Mouse (Mus musculus) embryonic stem cell, embryonic (primary cell): ENCODE data around the gene Midn.

Source experiments
- CTCF ChIA-PET, 4 experiments: fragments of 300-600 bp in 2 of 4; fragments of 350-600 bp in 2 of 4; sonication (Branson Sonifier 250); formaldehyde crosslinking; loops; one replicate each; lab custom pipeline; 2022; ENCODE audit warnings: inconsistent platforms in 2 of 4; lab: Charles Lee
- POLR2A ChIA-PET, 4 experiments: fragments of 300-600 bp in 2 of 4; fragments of 350-600 bp in 2 of 4; sonication (Branson Sonifier 250); formaldehyde crosslinking; loops; one replicate each; lab custom pipeline; 2022; ENCODE audit warnings: antibody characterized with exemption in 4 of 4, inconsistent platforms in 1 of 4; lab: Charles Lee

Midn gene

DNA sequence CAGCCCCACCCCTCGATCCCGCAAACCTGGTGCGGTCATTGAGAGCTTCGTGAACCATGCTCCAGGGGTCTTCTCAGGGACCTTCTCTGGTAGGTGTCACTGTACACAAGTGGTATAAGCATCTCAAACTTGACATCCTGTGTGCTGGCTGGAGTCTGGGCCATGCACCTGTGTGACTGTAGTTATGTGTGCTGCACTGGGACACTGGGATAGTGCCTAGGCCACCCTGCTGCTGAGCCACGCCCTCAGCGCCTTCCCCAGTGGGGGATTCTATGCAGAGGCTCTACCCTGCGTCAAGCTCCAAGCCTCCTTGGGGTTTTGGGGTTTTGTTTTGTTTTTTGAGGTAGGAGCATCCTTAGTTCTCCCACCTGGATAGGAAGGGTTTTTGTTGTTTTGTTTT is 6.3 kb downstream of the Midn start:
- ChIA-PET CTCF (interaction anchor here in 3 of 4 experiments (0.9 to 1.4 kb wide), 4 partner anchors 10 to 219 kb away, joined by 4 to 20 read pairs (median 5); no protein-coding TSS in a partner anchor), POLR2A (interaction anchor here (0.5 to 12.6 kb wide), 17 partner anchors 8 to 483 kb away, joined by 3 to 321 read pairs (median 3); partner anchors contain the start of genes 1600002K03Rik (in 2 of the 4), Cirbp (in 2 of the 4), Tmem259 (in 2 of the 4) and Med16 (in 1 of the 4))

DNA sequence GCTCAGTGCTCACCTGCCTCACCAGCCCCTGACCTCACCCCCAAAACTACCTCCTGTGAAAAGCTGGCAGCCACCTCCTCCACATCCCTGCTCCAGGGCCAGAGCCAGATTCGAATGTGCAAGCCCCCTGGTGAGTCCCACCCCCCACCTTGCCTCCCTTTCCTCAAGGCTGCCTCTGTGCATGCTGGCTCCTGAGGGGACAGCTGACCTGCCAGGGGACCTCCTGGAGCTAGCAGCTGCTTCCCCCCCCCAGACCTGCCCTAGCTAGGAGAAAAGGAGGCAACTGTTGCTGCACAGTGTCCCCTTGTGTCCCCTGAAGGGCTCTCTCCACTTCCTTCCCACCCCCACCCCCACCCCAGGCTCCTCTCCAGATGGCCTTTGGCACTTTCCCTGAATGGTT is 7.2 kb downstream of the Midn start:
- POLR2A ChIA-PET = interaction anchor here (0.6 to 12.6 kb wide), 12 partner anchors 6 to 301 kb away, joined by 3 to 321 read pairs (median 4); partner anchors contain the start of genes 1600002K03Rik (in 2 of the 4), Cirbp (in 2 of the 4), Midn (in 1 of the 4) and Ptbp1 (in 1 of the 4)
- CTCF ChIA-PET = interaction anchor here in 3 of 4 experiments (0.6 to 1.5 kb wide), 6 partner anchors 9 to 375 kb away, joined by 3 to 6 read pairs (median 4); no protein-coding TSS in a partner anchor

DNA sequence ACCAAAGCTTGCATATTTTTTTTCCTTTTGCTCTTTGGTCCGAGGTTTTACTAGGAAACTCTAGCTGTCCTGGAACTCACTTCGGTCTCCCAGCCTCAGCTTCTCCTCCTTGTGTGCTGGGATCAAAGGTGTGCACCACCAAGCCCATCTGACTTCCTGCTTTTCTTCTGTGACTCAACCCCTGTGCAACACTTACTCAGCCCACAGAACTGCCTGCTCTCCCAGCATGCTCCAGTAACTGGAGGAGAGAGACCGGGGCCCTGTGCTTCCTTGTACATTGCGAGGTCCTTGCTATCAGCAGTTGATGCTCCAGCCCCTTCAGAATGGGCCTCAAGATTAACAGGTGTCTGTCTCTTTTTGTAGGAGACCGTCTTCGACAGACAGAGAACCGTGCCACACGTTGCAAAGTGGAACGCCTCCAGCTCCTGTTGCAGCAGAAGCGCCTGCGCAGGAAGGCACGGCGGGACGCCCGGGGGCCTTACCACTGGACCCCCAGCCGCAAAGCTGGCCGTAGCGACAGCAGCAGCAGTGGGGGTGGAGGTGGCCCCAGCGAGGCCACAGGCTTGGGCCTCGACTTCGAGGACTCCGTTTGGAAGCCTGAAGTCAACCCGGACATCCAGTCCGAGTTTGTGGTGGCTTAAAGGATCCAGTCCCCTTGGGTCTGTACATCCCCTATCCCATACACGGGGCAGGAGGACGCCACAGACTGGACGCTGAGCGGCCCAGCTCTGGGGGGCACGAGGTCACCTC is 8.1 kb downstream of the Midn start:
- CTCF ChIA-PET = interaction anchor here in 2 of 4 experiments (0.6 to 1.5 kb wide), 5 partner anchors 8 to 601 kb away, joined by 3 to 6 read pairs (median 5); no protein-coding TSS in a partner anchor
- POLR2A ChIA-PET = interaction anchor here (0.6 to 12.6 kb wide), 18 partner anchors 7 to 302 kb away, joined by 3 to 321 read pairs (median 4); partner anchors contain the start of genes 1600002K03Rik (in 2 of the 4), Cirbp (in 2 of the 4), Midn (in 1 of the 4) and Ptbp1 (in 1 of the 4)

DNA sequence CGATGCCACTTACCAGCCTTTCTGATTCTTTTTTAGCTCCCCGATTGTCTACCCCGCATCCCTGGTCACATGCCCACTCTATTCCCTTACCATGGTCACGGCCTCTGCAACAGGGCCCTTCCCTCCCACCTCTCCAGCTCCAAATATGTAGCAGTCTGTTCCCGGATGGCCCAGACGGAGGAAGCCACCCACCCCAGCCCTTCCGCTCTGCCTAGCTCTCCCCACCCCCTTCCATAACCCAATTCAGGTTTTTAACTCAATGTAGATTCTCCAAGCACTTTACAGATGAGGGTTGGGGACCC is 8.6 kb downstream of the Midn start:
- ChIA-PET CTCF (interaction anchor here in 2 of 4 experiments (0.6 to 1.5 kb wide), 5 partner anchors 8 to 95 kb away, joined by 4 to 6 read pairs (median 5); no protein-coding TSS in a partner anchor), POLR2A (interaction anchor here (0.6 to 12.6 kb wide), 17 partner anchors 8 to 303 kb away, joined by 3 to 321 read pairs (median 4); partner anchors contain the start of genes 1600002K03Rik (in 2 of the 4), Cirbp (in 2 of the 4), Midn (in 1 of the 4) and Ptbp1 (in 1 of the 4))

DNA sequence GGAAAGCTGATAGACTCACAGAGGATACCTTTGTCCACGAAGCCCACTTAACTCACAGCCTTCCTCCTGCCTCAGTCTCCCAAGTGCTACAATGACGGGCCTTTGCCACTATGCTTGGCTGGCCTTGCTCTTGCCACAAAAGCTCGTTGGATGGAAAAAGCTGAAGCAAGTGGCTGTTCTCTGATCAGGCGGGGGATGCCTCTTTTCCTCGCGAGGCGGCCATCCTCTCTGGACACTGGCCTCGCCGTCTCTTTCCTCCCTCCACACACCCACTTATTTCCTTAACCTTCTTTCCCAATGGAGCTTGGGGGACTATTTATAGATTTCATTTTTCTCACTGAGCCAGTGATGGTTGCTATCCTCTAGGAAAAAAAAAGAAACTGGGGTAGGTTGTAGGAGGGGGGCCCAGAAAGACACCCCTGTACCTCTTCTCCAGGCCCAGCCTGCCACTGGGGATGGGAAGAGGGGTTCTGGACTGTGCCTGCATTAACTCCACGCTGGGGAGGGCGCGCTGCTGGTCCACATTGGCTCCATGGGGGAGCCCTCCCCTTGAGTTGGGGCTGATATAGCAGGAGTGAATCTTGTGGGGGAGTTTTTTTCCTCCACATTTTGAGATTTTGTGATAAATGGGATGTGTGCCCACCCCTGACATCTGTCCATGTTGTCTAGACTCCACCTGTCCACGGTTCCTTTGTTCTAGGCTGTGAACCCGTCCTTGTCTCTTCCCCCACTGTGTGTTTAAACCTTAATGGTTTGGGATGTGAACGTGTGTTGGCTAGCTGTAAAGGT is 9.3 kb downstream of the Midn start:
- CTCF ChIA-PET = interaction anchor here in 3 of 4 experiments (0.6 to 1.3 kb wide), 4 partner anchors 10 to 94 kb away, joined by 4 to 5 read pairs (median 4); no protein-coding TSS in a partner anchor
- POLR2A ChIA-PET = interaction anchor here (0.7 to 16.3 kb wide), 25 partner anchors 6 to 299 kb away, joined by 3 to 321 read pairs (median 6); partner anchors contain the start of genes 1600002K03Rik (in 2 of the 4), Cirbp (in 2 of the 4), Midn (in 2 of the 4) and Cbarp (in 1 of the 4)

DNA sequence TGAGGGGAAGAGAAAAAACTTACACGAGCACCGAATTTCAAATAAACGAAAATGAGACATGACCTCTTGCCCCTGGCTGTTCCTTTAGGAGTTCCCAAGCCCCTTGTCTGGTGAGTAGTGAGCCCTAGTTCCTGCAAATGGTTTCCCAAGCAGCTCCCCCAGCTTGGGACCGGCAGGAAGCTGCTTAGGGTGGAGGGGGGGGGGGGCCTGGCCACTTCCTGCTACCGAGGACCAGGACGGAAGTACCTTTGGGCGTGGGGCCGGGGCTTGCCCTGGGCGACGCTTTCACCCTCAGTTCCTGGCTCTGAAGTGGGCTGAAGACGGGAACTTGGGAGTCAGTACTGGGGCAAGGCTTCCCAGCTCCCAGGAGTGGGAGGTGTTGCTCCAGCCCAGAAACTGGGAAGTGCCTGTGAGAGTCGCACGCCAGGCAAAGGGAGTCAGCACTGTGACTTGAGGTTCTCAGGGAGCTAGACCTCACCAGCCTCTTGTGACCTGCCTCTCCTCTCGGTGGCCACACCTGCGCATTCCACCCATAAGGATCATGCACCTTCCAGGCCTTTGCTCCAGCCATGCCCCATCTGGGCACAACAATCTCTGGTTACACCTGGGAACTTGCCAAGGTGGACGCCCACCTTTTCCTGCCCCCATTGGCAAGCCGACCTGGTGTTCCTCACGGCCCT is 10.4 kb downstream of the Midn start:
- CTCF ChIA-PET = interaction anchor here in 3 of 4 experiments (0.6 to 3.5 kb wide), 14 partner anchors 9 to 510 kb away, joined by 3 to 19 read pairs (median 4); partner anchors contain the start of genes Stk11 (in 1 of the 3) and Tmem259 (in 1 of the 3)
- POLR2A ChIA-PET = interaction anchor here (0.6 to 16.3 kb wide), 44 partner anchors 7 to 304 kb away, joined by 3 to 321 read pairs (median 6); partner anchors contain the start of genes 1600002K03Rik (in 3 of the 4), Dazap1 (in 2 of the 4), Gamt (in 2 of the 4) and Midn (in 2 of the 4)

DNA sequence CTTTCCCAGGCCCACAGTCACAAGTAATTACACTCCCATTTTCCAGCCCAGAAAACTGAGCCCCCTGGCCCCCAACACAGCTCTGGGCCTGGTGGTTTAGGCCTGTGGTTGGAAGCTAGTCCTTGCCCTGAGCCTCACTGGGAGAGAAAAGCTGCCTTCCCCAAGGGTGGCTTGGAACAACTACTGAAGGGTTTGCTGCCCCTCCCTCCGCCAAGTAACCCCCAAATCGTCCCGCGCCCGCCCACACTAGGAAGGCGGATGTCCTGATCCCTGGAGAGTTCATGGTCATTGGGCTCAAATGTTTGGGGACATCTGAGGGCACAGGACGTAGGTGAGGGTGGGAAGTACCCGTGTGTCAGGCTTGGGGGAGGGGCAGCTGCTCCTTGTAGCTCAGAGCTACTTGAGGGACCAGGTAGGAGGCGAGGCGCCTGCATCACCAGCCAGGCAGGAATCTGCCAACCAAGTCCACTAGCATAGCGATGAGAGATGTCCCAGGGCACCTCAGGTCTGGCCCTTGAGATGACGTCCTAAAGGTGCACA is 11.0 kb downstream of the Midn start:
- POLR2A ChIA-PET = interaction anchor here (0.6 to 16.3 kb wide), 80 partner anchors 8 to 545 kb away, joined by 3 to 321 read pairs (median 4); partner anchors contain the start of genes 1600002K03Rik (in 3 of the 4), Med16 (in 3 of the 4), Midn (in 3 of the 4) and Tmem259 (in 3 of the 4)
- CTCF ChIA-PET = interaction anchor here in 3 of 4 experiments (0.5 to 3.5 kb wide), 28 partner anchors 8 to 499 kb away, joined by 3 to 19 read pairs (median 4); partner anchors contain the start of genes Stk11 (in 1 of the 3), Tmem259 (in 1 of the 3) and Wdr18 (in 1 of the 3)

DNA sequence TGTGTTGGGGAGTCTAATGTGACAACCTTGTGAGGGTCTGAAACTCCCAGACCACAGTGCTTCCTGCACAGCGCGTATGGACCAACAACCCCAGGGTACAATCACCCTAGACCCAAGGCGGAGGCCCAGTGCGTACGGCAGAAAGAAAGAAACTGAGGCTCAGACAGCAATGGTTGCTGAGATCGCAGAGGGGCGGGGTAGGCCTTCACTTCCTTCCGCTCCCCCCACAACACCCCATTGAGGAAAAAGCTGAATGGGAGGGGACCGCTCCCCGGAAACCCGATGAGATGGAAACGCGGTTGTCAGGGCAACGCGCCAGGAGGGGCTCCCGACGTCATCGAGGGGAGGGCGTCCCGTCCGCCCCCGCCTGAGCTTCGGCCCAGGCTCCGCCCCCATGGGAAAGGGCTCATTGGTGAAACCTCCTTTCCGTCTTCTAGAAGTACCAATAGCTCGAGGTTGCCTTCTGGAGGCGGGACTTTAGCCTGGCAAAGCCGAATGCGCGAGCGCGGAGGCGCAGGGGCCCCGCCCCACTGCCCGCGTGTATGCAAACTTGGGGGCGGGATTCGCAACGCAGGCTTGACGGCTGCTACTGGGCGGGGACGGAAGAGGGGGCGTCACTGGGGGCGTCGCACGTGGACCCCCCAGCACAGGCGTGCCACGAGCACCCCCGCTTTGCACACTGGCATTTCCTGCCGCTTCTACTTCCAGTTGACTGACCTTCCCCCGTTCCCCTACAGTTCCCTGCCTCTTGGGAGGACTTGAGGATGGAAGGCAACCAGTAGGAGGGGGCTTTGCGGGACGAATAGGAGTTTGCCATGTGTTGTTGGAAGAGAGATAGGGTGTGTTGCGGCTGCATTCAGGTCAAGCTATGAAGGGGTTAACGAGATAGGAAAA is 11.7 kb downstream of the Midn start:
- POLR2A ChIA-PET = interaction anchor here (0.6 to 16.3 kb wide), 79 partner anchors 8 to 544 kb away, joined by 3 to 321 read pairs (median 4); partner anchors contain the start of genes 1600002K03Rik (in 3 of the 4), Med16 (in 3 of the 4), Midn (in 3 of the 4) and Rps15 (in 3 of the 4)
- CTCF ChIA-PET = interaction anchor here in 3 of 4 experiments (0.5 to 3.5 kb wide), 26 partner anchors 8 to 499 kb away, joined by 3 to 19 read pairs (median 4); partner anchors contain the start of genes Mum1 (in 1 of the 3), Stk11 (in 1 of the 3), Tmem259 (in 1 of the 3) and Wdr18 (in 1 of the 3)

DNA sequence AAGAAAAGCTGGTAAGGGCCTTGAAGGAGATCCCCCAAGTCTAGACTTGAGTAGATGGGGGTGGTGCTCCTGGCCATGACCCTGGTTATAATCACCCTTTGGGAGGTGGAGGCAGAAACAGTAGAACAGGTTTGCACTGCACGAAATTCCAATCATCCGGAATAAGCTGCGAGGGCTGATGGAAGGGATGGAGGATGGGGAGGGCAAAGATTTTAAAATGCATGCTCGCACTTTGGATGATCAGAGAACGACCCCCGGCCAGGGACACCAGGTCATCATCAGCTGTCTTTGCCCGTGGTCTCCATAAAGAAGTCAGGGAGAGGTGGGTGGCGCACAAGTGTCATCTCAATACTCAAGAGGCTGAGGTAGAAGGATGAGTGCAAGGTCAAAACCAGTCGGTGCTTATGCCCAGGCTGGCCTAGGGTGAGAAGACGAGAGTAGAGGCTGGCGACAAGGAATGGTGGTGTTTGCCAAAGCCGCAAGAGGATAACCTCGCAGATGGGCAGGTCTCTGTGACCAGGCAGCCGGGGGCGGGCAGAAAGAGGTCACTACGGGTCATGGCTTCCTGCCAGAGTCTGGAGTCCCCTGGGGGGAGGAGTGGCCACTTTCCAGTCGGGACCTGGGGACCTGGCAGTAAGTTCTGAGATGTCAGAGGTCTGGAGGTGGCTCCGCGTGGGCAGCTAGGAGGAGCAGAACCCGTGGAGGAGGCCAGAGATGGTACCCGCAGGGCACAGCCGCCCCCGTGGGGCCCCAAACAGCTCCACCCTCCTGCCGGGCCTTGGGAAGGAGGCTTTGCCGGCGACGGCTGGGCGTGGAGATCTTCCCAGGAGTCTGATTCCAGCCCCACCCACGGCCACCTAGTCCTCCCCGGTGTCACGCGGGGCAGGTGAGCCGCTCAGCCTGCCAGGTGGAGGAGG is 12.6 kb downstream of the Midn start:
- ChIA-PET CTCF (interaction anchor here in 3 of 4 experiments (0.6 to 3.5 kb wide), 15 partner anchors 7 to 268 kb away, joined by 3 to 19 read pairs (median 5); partner anchors contain the start of genes Mum1 (in 1 of the 3), Tmem259 (in 1 of the 3) and Wdr18 (in 1 of the 3)), POLR2A (interaction anchor here (0.5 to 16.3 kb wide), 55 partner anchors 7 to 461 kb away, joined by 3 to 321 read pairs (median 5); partner anchors contain the start of genes Midn (in 3 of the 4), 1600002K03Rik (in 2 of the 4), Cbarp (in 2 of the 4) and Dazap1 (in 2 of the 4))

DNA sequence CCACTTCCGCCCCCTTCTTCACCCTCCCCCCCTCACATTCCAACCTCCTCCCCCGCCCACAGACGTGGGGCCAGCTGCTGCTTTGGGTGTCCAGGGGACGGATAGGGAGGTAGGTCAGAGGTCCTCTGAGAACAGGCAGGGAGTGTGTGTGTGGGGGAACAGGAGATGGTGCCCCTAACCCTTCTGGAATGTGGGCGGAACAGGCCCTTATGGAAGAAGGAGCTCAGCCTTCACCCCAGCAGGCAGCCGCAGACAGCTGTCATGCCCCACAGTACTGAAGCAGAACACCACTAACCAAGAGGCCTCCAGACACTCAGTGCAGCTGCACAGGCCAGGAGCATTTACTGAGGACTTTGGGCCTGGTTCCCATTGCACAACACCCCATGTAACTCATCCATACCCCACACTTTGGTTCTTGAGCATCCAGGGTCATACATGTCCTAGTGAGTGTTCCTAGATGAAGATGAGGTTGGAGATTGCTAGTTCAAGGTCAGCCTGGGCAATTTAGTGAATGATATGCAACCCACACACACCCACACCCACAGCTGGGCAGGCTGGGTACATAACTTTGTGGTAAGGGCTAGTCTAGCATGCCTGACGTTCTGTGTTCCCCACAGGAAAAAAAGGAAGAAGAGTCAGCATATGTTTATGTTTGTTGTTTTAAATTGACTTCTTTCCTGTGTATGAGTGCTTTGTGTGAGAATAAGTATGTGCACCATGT is 13.6 kb downstream of the Midn start:
- CTCF ChIA-PET = interaction anchor here in 3 of 4 experiments (0.6 to 3.5 kb wide), 5 partner anchors 13 to 576 kb away, joined by 3 to 19 read pairs (median 4); no protein-coding TSS in a partner anchor
- POLR2A ChIA-PET = interaction anchor here in 3 of 4 experiments (0.6 to 16.3 kb wide), 22 partner anchors 8 to 308 kb away, joined by 3 to 321 read pairs (median 4); partner anchors contain the start of genes Midn (in 3 of the 3), 1600002K03Rik (in 2 of the 3), Ptbp1 (in 2 of the 3) and Cbarp (in 1 of the 3)

DNA sequence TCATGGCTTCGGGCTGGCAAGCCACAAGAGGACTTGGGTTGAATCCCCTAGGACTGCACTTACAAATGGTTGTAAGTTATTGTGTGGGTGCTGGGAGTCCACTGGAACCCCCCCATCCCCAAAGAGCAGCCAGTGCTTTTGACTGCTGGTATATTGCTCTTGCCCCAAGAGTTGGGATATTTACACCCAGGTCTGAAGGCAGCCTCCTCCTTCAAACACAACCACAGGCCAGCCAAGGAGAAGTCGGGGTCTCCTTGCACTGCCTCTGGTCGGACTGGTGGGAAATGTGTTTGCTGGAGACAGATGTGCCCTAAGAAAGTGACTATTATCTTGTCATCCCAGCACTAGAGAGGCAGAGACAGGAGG is 14.2 kb downstream of the Midn start:
- CTCF ChIA-PET = interaction anchor here in 2 of 4 experiments (0.9 to 3.5 kb wide), 3 partner anchors 13 to 19 kb away, joined by 3 to 19 read pairs (median 3); no protein-coding TSS in a partner anchor
- POLR2A ChIA-PET = interaction anchor here in 3 of 4 experiments (0.6 to 16.3 kb wide), 16 partner anchors 7 to 308 kb away, joined by 3 to 321 read pairs (median 4); partner anchors contain the start of genes Midn (in 3 of the 3), 1600002K03Rik (in 2 of the 3), Ptbp1 (in 2 of the 3) and Cirbp (in 1 of the 3)

DNA sequence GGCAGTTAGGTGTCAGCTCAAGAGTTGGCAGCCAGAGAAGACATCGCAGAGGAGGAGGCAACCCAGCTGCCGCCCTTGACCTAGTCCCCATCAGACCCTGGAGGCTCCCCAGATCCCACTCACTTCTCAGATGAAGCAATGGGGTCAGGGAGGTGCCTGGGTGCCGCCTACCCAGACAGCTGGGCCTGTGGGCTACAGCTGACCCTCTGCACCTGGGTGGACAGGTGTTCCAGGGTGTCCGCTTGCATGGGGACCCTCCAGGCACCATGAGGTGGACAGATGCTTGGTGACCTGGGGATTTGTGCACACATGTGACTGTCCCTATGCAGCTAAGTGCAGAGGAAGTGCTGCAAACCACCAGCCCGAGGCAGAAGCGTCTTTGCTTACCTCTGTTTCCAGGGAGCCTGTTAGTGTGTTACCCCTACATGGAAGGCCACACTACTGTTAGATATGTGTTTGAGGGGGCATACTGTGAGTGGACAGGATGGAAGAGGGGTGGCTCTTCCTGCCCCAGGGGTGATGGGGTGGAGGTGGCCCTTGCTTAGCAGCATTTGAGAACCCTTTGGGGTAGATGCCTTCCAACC is 14.7 kb downstream of the Midn start:
- ChIA-PET CTCF (interaction anchor here in 3 of 4 experiments (1.0 to 3.2 kb wide), 3 partner anchors 10 to 20 kb away, joined by 3 to 98 read pairs (median 3); partner anchors contain the start of genes 1600002K03Rik (in 1 of the 3) and Midn (in 1 of the 3)), POLR2A (interaction anchor here in 3 of 4 experiments (0.6 to 16.3 kb wide), 5 partner anchors 10 to 322 kb away, joined by 3 to 321 read pairs (median 4); partner anchors contain the start of genes Midn (in 3 of the 3) and 1600002K03Rik (in 1 of the 3))
